Mouse (Mus musculus) erythroblast, adult 5-6 weeks (primary cell): Measurements from ENCODE around the gene Muc2. TPM values are rescaled to one million over a fixed set of nuclear protein-coding genes. Genes with fewer than 3 reads are reported as not detected.

Experiments
- ATAC-seq: replicated peaks from 2 replicates; pipeline ENCODE4 v1.8.0; 2016; ENCODE audit warnings: moderate number of reproducible peaks, mild to moderate bottlenecking, moderate TSS enrichment, inconsistent platforms; ENCODE audit not compliant: poor library complexity, low FRiP score, severe bottlenecking
- total RNA-seq, 2 experiments: library from RNA; stranded (forward) in 1 of 2; stranded (reverse) in 1 of 2; fragments of 150-400 nt in 1 of 2; fragments of 200-764, 138-1000 nt in 1 of 2; gene quantifications; 2 replicates each; pipeline versions ENCODE4 v1.2.3 to v1.2.4; 2015 to 2017; ENCODE audit warnings: low replicate concordance in 2 of 2

Gene Muc2
- total RNA-seq, 2 experiments from 2014 or later = 0.26 to 1.3 TPM

DNA sequence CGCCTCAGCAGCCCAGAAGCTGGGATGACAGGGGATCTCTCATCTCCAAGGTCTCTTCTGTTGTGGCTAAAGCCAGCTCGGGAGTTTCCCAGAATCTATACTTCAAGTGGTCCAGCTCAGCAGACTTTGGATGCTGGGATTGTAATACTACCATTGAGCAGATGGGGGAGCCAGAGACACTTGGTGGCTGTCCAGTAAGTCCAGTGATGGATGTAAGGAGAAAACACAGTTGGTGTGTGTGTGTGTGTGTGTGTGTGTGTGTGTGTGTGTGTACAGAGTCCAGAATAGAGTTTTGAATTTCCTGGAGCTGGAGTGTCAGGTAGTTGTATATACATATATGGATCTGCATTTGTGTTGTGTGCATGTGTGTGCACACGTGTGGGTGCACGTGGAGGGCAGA, 65.7 kb downstream of the Muc2 start:
- peak; percentile 84 for ATAC-seq

DNA sequence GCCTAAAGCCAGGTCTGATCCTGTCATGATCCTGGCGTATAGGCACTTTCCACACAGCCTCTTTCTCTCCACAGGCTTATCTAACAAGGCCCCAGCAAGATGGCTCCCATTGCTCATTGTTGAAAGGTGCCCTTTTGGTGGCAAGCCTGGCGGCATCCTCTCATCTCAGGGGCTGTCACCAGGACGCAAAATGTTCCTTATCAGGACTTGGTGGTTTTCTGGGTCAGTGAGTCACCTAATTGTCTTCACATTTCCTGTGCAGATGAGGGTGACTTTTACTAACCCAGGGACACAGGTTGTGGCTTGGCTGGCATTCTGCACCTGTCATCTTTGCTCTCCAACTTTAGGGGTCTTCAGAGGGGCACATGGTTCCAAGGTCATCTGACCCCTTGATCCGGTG, 68.2 kb downstream of the Muc2 start:
- no peak for ATAC-seq

DNA sequence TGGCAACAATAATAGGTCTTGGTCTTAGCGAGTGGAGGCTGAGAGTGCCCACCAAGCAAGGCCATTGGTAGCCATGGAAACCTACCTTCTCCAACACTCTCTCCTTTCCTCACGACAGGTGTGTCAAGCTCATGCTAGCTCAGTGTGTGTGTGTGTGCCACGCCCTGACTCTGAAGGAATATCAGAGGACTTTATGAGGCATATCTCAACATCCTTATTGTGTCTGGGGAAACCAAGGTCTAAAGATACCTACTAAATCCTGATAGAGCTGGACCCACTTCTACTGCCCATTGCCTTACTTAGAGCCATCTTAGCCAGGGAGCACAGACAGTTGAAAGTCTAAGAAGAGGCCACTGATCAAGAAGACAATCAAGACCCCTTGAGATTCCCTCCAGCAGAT, 80.4 kb downstream of the Muc2 start:
- ATAC-seq = peak; percentile 31

DNA sequence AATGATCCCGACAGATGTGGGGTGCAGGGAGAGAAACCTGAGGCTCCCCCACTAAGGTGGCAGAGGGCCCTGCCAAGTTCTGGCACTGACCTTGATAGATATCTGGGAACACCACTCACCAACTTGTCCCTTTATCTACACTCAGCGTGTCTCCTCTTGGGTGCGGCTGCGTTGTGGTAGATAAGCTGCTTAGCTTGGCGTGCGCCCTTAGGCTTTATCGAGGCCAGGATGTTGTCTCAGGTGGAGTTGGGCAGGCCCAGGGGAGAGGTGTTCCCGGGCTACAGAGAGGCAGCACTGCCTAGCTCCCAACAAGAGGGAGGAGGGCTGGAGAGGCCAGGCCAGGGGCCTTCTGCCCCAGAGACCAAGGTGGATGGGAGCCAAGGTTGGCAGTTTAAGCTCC, 80.8 kb downstream of the Muc2 start:
- peak; percentile 83 for ATAC-seq

DNA sequence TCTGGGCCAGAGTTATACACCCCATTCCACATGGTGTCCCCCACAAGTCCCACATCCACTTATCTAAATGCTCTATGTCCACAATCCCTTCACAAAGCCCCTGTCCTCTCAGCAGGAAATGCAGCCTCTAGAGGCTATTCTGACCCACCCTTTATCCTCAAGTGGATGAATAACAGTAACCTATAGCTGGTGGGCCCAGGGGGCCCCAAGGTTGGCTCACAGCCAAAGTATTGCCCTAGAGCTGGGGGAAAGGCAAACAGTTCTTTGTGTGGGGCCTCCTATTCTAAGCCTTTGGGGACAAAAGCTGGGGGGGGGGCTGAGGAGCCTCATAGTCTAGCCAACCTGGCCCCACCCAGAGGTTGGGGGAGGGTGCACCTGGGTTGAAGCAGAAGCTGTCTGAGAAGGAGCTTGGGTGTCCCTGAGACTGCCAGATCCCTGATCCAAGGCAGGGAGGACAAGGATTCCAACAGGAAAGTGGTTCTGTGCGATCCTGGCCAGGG, 82.0 kb downstream of the Muc2 start:
- ATAC-seq = no peak

DNA sequence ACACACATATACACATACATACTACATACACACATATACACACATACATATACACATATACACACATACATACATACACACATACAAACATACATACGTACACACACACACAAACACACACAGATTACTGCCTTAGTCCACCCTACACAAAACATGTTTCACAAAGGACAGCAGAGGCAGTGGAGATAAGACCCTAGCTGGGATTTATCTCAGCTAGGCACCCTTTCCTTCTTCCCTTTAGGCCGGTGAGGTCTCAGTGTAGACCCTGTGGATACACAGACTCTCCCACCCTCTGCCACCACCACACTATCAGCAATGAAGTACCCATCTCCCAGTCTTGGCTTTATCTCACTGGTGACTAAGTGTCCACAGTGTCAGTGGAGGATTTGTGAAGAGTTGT, 84.7 kb downstream of the Muc2 start:
- no peak for ATAC-seq

DNA sequence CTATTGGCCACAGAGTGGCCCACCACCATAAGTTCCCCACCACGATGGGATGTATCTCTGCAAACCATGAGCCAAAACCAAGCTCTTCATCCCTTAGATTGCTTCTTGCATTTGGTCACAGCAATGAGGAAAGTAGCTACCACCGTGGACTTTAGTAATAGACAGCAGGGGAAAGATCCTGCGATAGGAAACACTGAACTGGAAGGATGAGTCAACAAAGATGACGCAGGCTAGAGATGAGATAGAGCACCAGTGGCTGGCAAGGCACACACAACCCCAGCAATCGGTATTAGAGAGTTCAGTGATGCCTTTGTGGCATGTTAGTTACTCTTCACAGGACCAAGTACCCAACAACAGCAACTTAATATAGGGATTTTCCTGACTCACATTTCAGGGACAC, 86.1 kb downstream of the Muc2 start:
- ATAC-seq = no peak

DNA sequence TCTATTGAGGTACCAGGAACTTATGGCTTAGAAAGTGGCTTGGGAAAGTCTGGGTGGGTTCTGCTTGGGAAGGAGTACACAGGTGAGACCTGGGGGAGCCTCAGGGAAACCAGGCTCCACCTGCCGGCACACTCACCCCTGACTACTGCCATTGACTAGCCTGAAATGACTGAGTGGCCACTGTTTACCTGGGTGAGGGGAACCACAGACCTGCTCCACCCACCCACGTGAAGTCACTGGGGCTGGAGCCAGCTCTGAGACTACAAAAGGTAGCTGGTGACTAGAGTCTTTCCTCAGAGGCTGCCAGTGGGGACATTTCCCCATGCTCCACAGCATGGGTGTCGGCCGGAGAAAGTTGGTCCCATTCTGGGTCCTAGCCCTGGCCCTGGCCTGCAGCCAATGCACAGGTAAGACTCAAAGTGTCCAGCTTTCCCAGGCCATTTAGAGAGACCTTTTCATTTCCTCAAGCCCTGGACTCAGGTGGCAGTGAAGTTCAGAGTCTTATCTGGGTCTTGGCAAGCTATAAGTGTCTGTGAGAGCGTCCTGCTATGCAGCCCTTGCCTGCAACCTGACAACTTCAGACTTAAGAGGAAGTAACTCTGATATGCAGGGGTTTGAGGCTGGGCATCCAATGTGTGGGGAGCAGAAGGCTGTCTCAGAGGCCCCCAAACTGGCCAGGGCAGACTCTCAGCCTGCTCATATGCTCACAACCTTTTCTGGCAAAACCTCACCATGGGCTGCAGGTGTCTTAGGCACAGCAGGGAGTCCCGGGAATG, 98.7 kb downstream of the Muc2 start, which contains the start of gene Muc5ac:
Gene Muc5ac, plus strand, starts transcription at position 296 of the 776 bp plus-strand sequence.
- ATAC-seq = no peak

DNA sequence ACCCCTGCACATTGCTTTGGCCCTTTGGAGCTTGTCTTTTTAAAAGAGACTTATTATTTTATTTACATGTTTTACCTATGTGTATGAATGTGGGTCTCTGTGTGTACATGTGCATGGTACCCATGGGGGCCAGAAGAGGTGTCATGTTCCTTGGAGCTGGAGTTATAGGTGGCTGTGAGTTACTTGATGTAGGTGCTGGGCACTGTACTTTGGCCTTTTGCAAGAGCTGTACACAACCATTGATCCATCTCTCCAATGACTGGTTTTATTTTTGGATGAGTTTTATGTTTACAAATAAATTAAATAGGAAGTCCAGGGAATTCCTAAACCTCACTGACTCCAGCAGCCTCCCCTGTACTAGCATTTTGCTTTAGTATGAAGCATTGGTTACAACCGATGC, 104.1 kb downstream of the Muc2 start:
- ATAC-seq = no peak

DNA sequence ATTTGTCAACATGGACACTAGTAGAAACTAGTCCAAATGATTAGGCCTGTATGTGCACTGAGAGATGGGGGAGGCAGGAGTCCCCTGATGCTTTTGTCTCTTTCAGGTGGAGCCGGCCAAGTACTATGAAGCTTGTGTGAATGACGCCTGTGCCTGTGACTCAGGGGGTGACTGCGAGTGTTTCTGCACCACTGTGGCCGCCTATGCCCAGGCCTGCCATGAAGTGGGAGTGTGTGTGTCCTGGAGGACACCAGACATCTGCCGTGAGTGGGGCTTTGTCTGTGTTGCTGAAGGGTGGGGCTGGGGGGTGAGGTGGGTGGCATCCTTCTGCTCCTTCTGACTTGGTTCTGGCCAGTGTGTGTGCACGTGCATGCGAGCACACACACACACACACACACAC, 113.1 kb downstream of the Muc2 start:
- ATAC-seq = no peak

Other genes starting within 250 kb of the Muc2 start
- gene Pidd1, start 246.3 kb upstream of the Muc2 start, total RNA-seq (2015; ENCODE audit: low replicate concordance) = 12.7 and 17.9 TPM in 2 replicates
- gene Pidd1, start 246.3 kb upstream of the Muc2 start, total RNA-seq (2017; ENCODE audit: low replicate concordance) = 7.3 and 9.8 TPM in 2 replicates
- 661 and 730 TPM in 2 replicates for gene Rplp2, start 243.0 kb upstream of the Muc2 start, total RNA-seq (2015; ENCODE audit: low replicate concordance)
- gene Rplp2, start 243.0 kb upstream of the Muc2 start, total RNA-seq (2017; ENCODE audit: low replicate concordance) = 791 and 1,714 TPM in 2 replicates
- 10.0 and 11.3 TPM in 2 replicates for gene Pnpla2, start 235.1 kb upstream of the Muc2 start, total RNA-seq (2015; ENCODE audit: low replicate concordance)
- gene Pnpla2, start 235.1 kb upstream of the Muc2 start, total RNA-seq (2017; ENCODE audit: low replicate concordance) = 5.9 and 6.0 TPM in 2 replicates
- 0.77 TPM in 1 of 2 replicates, not detected in the other for gene Cracr2b, start 229.2 kb upstream of the Muc2 start, total RNA-seq (2015; ENCODE audit: low replicate concordance)
- gene Cracr2b, start 229.2 kb upstream of the Muc2 start, total RNA-seq (2017; ENCODE audit: low replicate concordance) = 3.2 TPM in 1 of 2 replicates, not detected in the other
- gene Cd151, start 222.9 kb upstream of the Muc2 start, total RNA-seq (2015; ENCODE audit: low replicate concordance) = 5.2 TPM in 1 of 2 replicates, not detected in the other
- 9.5 and 11.0 TPM in 2 replicates for gene Cd151, start 222.9 kb upstream of the Muc2 start, total RNA-seq (2017; ENCODE audit: low replicate concordance)
- 7.3 and 10.0 TPM in 2 replicates for gene Polr2l, start 215.2 kb upstream of the Muc2 start, total RNA-seq (2015; ENCODE audit: low replicate concordance)
- 5.4 and 9.5 TPM in 2 replicates for gene Polr2l, start 215.2 kb upstream of the Muc2 start, total RNA-seq (2017; ENCODE audit: low replicate concordance)
- gene Tspan4, start 215.1 kb upstream of the Muc2 start, total RNA-seq (2015; ENCODE audit: low replicate concordance) = 0.58 and 1.7 TPM in 2 replicates
- 2.2 and 7.7 TPM in 2 replicates for gene Tspan4, start 215.1 kb upstream of the Muc2 start, total RNA-seq (2017; ENCODE audit: low replicate concordance)
- 4.0 and 7.5 TPM in 2 replicates for gene Chid1, start 150.5 kb upstream of the Muc2 start, total RNA-seq (2015; ENCODE audit: low replicate concordance)
- gene Chid1, start 150.5 kb upstream of the Muc2 start, total RNA-seq (2017; ENCODE audit: low replicate concordance) = 7.5 and 8.1 TPM in 2 replicates
- gene Ap2a2, start 128.2 kb upstream of the Muc2 start, total RNA-seq (2015; ENCODE audit: low replicate concordance) = 39.9 and 43.4 TPM in 2 replicates
- gene Ap2a2, start 128.2 kb upstream of the Muc2 start, total RNA-seq (2017; ENCODE audit: low replicate concordance) = 59.3 and 64.1 TPM in 2 replicates
- gene Muc6, start 35.0 kb upstream of the Muc2 start, total RNA-seq (2015; ENCODE audit: low replicate concordance) = under 0.01 TPM in 1 of 2 replicates, not detected in the other
- gene Muc6, start 35.0 kb upstream of the Muc2 start, total RNA-seq (2017; ENCODE audit: low replicate concordance) = 0.28 TPM in 1 of 2 replicates, not detected in the other
- not detected in 2 replicates for gene Muc5ac, start 98.6 kb downstream of the Muc2 start, total RNA-seq (2015; ENCODE audit: low replicate concordance)
- gene Muc5ac, start 98.6 kb downstream of the Muc2 start, total RNA-seq (2017; ENCODE audit: low replicate concordance) = 0.09 TPM in 1 of 2 replicates, not detected in the other
- gene Muc5b, start 148.7 kb downstream of the Muc2 start, total RNA-seq (2015; ENCODE audit: low replicate concordance) = not detected in 2 replicates
- gene Muc5b, start 148.7 kb downstream of the Muc2 start, total RNA-seq (2017; ENCODE audit: low replicate concordance) = not detected in 2 replicates
- 7.3 and 25.5 TPM in 2 replicates for gene Tollip, start 228.2 kb downstream of the Muc2 start, total RNA-seq (2015; ENCODE audit: low replicate concordance)
- 16.4 and 19.4 TPM in 2 replicates for gene Tollip, start 228.2 kb downstream of the Muc2 start, total RNA-seq (2017; ENCODE audit: low replicate concordance)